Mouse (Mus musculus): ENCODE data around the gene Brd3os. TPM values are rescaled to one million over a fixed set of nuclear protein-coding genes. Genes with fewer than 3 reads are reported as not detected.

The Brd3os gene
- polyA plus RNA-seq (2021; fragmentation: Nextera tagmentation) = 41.3 and 46.3 TPM in 2 replicates
- long read RNA-seq, experiment 1, transcript Brd3os-202 (1 exons, 1,898 nt) = major isoform, 69 of 102 reads
- long read RNA-seq, experiment 1, partial matches to known transcripts = 0 of 102 reads
- long read RNA-seq, experiment 1, other reads (novel, unspliced or antisense) = 33 of 102 reads
- long read RNA-seq, experiment 2, transcript Brd3os-202 (1 exons, 1,898 nt) = major isoform, 195 of 280 reads
- long read RNA-seq, experiment 2, partial matches to known transcripts = 0 of 280 reads
- long read RNA-seq, experiment 2, other reads (novel, unspliced or antisense) = 85 of 280 reads

DNA sequence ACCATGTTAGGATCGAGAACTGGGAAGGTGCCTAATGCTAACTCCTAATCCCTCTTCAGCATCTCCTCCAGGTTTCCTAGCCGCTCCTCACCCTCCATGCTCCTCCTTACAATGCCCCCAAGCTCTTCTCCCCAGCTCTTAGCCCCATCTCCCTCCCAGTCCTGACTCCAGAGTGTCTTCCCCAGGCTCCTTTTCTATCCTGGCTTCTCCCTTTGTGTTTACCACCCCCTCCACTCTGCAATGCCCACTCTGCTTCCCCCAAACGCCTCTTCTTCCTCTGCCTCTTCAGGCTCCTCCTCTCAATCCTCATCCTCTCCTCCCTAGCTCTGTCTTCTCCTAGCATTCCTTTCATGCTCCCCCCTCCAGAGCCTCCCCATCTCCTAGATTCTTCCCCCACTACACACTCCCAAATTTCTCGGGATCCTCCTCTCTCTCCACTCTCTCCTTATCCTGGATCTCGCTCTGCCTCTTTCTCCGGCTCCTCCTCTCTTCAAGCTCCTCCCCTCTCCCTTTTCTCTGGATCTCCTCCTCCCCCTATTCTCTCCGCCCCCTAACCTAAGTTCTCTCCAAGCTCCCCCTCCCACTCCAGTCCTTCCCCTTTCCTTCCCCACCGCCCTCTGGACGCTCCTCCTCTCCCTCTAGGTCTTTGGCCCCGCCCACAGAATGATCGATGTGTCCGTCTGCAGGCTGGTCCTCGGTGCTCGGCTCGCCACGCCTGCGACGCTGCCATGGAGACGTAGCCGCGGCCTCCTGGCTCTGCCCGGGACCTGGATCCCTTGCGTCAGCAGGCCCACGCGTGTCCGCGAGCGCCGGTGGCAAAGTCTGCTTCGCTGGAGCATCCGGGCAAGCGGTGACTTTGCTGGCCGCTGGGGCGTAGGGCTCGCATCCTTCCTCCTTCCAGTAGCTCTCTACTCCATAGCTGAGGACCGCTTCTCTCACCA is at the start of gene Brd3os:
Brd3os (plus strand) TSS at position 558 of the 941 bp plus-strand sequence.

DNA sequence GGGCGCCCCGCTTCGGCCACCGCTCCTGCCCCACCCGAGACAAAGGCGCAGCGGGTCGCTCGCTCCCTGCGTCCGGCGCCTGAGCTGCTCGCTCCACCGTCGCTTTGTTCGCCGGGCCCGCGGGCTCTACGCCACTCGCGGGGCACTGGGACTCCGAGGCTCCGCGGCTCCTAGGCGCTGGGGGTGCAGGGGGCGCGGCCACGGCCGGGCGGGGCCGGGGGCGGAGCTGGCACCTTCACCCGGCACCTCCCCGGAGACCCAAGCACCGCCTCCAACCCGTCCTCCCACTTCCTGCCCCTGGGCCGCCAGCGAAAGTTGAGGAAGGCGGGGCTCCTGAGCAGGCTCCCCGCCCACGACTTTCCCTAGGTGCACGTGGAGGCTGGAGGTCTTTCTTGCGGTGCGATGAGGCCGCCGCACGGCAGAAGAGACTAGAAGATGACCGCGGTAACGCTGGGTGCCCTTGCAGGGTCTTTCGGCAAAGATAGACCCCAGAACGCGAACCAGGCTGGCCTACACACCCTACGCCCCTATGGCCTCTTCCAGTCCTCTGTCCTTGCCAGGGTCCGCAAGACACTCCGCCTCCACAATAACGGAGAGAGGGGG is 15.2 kb upstream of the Brd3os start, which contains the start of gene Vav2:
Vav2 (minus strand) TSS at position 179 of the 603 bp plus-strand sequence.

Small RNA genes within 50 kb of the gene (microRNA-seq; reads per million reads assigned to microRNA genes)
- gene Gm24049 (not detected), gene Mir7578 (not detected)

Other genes with a start within 250 kb of the Brd3os start
- gene Sardh, start 194.0 kb upstream of the Brd3os start, polyA plus RNA-seq (2021; fragmentation: Nextera tagmentation) = 4.3 and 5.3 TPM in 2 replicates
- 0.95 and 0.97 TPM in 2 replicates for gene Vav2, start 15.3 kb upstream of the Brd3os start, polyA plus RNA-seq (2021; fragmentation: Nextera tagmentation)
- gene Brd3, start 65.3 kb downstream of the Brd3os start, polyA plus RNA-seq (2021; fragmentation: Nextera tagmentation) = 28.5 and 34.3 TPM in 2 replicates
- gene Wdr5, start 72.8 kb downstream of the Brd3os start, polyA plus RNA-seq (2021; fragmentation: Nextera tagmentation) = 11.6 and 13.2 TPM in 2 replicates
- 2.8 TPM in 2 replicates for gene Rxra, start 234.1 kb downstream of the Brd3os start, polyA plus RNA-seq (2021; fragmentation: Nextera tagmentation)

Measured in layer of hippocampus, adult 6 months (tissue).